Mouse (Mus musculus) heart, embryonic 13.5 days (tissue): ENCODE data around the gene Npm1. TPM values are rescaled to one million over a fixed set of nuclear protein-coding genes. Genes with fewer than 3 reads are reported as not detected.

Experiments
- ATAC-seq: fragments of 200-750 bp; cut with Nextera tagmentation; 2 replicates; pipeline ENCODE4 v1.8.0; 2017; ENCODE audit warnings: moderate TSS enrichment; ENCODE audit not compliant: insufficient number of reproducible peaks, low FRiP score, low TSS enrichment; ENCODE audit errors: extremely low read depth
- H3K27ac ChIP-seq: fragments of 300-500 bp; sonication (generic); replicated peaks from 2 replicates; pipeline ENCODE4 v1.5.1; 2015; ENCODE audit warnings: moderate library complexity, mild to moderate bottlenecking, inconsistent platforms
- H3K27me3 ChIP-seq: fragments of 300-500 bp; sonication (generic); replicated peaks from 2 replicates; pipeline ENCODE4 v1.6.1; 2015; ENCODE audit warnings: mild to moderate bottlenecking, inconsistent platforms
- H3K36me3 ChIP-seq: fragments of 300-500 bp; sonication (generic); 2 replicates; pipeline ENCODE4 v1.6.1; 2015; ENCODE audit warnings: mild to moderate bottlenecking, inconsistent platforms
- H3K4me1 ChIP-seq: fragments of 300-500 bp; sonication (generic); 2 replicates; pipeline ENCODE4 v1.6.1; 2015; ENCODE audit warnings: inconsistent platforms
- H3K4me2 ChIP-seq: fragments of 300-500 bp; sonication (generic); 2 replicates; pipeline ENCODE4 v1.6.1; 2015; ENCODE audit warnings: inconsistent platforms, mild to moderate bottlenecking, moderate library complexity
- H3K4me3 ChIP-seq: fragments of 300-500 bp; sonication (generic); 2 replicates; pipeline ENCODE4 v1.5.1; 2015; ENCODE audit warnings: moderate library complexity, mild to moderate bottlenecking, inconsistent platforms
- H3K9ac ChIP-seq: fragments of 300-500 bp; sonication (generic); 2 replicates; pipeline ENCODE4 v1.6.1; 2015; ENCODE audit warnings: inconsistent platforms, mild to moderate bottlenecking, moderate library complexity
- H3K9me3 ChIP-seq: fragments of 300-500 bp; sonication (generic); 2 replicates; pipeline ENCODE4 v1.6.1; 2016; ENCODE audit warnings: inconsistent platforms
- WGBS: fragments of 180-500 bp; shearing (Covaris S2); methylation state at CpG from one replicate; pipeline ENCODE4 v1.1.7; 2015; ENCODE audit warnings: mixed read lengths; 5-methylcytosine and 5-hydroxymethylcytosine counted together
- polyA plus RNA-seq: library from polyadenylated mRNA; unstranded; fragments of >200 nt; fragmentation: Nextera tagmentation; extraction: Ambion mirVana; gene quantifications from 2 replicates; pipeline ENCODE4 v1.2.1, GENCODE M21; 2015

The Npm1 gene
- polyA plus RNA-seq, 1 experiment from 2014 or later: 532 TPM

DNA sequence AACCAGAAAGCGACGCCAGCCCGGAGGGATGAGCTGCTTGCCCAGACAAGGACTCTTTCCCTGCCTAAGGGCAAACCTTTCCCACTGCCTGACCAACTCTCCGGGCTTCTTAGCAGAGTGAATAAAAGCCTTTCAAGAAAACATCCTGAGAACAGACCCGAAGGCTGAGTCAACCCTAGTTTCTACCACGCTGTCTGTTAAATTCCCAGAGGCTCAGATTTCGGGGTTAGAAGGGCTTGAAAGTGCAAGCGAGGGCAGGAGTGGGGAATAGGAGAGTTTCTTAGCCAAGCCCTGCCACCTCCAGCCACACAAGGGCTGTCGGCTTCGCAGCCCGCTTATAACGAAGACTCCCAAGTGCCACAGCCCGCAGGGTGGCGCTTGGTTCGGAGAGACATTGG is 36.1 kb upstream of the Npm1 start:
- H3K9ac ChIP-seq: no peak overlapping the region
- peaks cover 11% of the 10 kb centered on the region for H3K9me3 ChIP-seq
- no peak for ATAC-seq
- 2% methylated on average over 15 of the region's 15 CpGs for WGBS
- peaks cover 97% of the 10 kb centered on the region for H3K27me3 ChIP-seq
- H3K36me3 ChIP-seq: no peaks in the 10 kb centered on the region
- H3K4me2 ChIP-seq: no peak overlapping the region
- H3K4me3 ChIP-seq: no peak overlapping the region
- H3K4me1 ChIP-seq: peaks cover 40% of the 10 kb centered on the region
- H3K27ac ChIP-seq: no peak overlapping the region

DNA sequence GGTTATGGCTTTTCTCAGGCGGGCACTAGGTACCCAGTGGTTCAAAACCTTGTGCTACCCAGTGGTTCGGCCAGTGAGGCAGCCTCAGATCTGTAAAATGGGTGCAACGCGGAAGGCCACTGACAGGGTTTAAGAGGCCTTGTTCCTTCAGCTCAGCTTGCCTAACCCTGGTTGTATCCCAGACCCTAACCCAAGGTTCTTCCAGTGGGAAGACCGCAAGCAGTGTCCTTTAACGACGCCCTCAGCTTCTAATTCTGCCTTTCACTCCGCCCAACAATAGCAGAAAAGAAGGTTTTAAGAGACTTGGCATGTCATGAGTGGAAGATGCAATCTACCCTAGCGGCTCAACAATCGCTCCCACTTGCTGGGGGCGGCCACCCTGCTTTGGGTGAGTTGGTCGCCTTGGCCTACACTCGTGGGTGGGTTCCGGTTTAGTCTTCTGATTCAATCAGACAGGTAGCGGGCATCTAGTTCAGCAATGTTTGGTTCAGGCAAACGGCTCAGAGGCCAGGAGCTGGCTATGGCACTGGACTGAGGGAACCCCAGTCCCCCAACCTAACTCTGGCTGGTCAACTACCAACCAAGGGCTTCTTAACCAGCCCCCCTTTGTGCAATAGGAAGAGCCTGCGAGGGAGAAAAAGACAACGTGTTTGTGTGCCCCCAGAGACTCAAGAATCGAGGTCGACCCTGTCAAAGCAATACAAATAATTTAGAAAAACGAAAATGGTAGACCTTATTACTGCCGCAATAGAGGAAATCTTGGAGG is 35.5 kb upstream of the Npm1 start:
- no peak overlapping the region for H3K4me2 ChIP-seq
- H3K4me3 ChIP-seq: no peak overlapping the region
- no peaks in the 10 kb centered on the region for H3K36me3 ChIP-seq
- H3K9ac ChIP-seq: no peak overlapping the region
- H3K27me3 ChIP-seq: peaks cover 97% of the 10 kb centered on the region
- H3K9me3 ChIP-seq: peaks cover 11% of the 10 kb centered on the region
- ATAC-seq: no peak
- WGBS: 21% methylated on average over 22 of the region's 22 CpGs
- no peak overlapping the region for H3K27ac ChIP-seq
- H3K4me1 ChIP-seq: peaks cover 34% of the 10 kb centered on the region

- ATAC-seq: no peak
- WGBS: 18% methylated on average over 15 of the region's 15 CpGs
- H3K9ac ChIP-seq: no peak overlapping the region
- peaks cover 97% of the 10 kb centered on the region for H3K27me3 ChIP-seq
- no peak overlapping the region for H3K4me3 ChIP-seq
- H3K9me3 ChIP-seq: peaks cover 11% of the 10 kb centered on the region
- H3K27ac ChIP-seq: no peak overlapping the region
- H3K4me2 ChIP-seq: no peak overlapping the region
- no peaks in the 10 kb centered on the region for H3K36me3 ChIP-seq
- H3K4me1 ChIP-seq: peaks cover 26% of the 10 kb centered on the region
Observed at GRCm38 (mm10) chr11:33197673-33198072, 34.7 kb upstream of the Npm1 start.

DNA sequence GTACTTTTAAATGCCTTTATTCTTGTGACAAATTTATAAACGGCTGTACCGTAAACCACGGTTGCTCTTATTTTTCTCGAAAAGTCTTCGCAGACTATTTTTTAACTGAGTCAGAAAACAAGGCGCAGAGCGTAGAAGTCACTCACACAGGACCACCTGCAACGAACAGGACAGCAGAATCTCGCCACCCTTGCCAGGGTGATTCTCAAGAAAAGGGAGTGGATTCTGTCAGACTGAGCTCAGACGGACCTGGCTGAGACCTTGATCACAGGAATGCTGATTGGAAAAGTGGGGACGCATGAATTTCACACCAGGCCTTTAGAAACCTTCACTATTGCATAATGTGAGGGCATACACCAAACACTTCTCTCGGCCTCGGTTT is 34.1 kb upstream of the Npm1 start:
- Histone ChIP-seq H3K4me2 (no peak overlapping the region), H3K36me3 (no peaks in the 10 kb centered on the region), H3K4me1 (peaks cover 23% of the 10 kb centered on the region), H3K4me3 (no peak overlapping the region), H3K9me3 (peaks cover 11% of the 10 kb centered on the region), H3K9ac (no peak overlapping the region), H3K27ac (no peak overlapping the region), H3K27me3 (peaks cover 97% of the 10 kb centered on the region)
- 26% methylated on average over 13 of the region's 13 CpGs for WGBS
- no peak for ATAC-seq

DNA sequence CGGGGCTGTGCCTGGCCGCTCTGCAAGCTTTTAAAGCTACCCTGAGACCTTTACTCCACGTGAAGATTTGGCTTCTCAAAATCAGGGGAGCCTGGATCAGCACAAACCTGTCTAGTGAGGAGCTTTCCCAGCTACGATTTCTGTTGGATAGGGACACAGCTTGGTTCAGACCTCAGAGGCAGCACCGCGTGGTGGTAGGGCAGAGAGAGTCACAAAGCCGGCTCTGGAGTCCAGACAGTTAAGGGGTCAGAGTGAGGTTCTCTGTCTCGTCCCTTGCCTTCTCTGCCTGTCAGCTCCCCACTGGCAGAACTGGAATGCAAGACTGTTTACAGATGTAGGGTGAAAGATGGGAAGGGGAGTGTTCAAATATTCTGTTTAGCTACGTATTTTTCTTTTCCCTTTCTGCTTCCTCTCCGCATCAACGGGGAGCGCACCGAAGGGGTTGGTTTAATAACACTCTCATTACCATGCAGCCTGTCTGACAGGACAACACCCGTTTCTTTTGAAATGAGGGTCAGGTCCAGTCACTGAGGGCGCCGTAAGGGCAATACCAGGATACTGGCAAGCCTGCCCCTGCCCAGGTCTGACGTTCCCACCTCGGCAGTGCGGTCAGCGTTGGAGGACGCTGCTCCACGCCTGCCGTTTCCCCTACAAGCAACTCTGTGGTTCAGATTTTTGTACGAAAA is 33.6 kb upstream of the Npm1 start:
- WGBS: 13% methylated on average over 24 of the region's 24 CpGs

GRCm38 (mm10) chr11:33195531-33196446 is 32.8 kb upstream of the Npm1 start:
- Histone ChIP-seq H3K36me3 (no peaks in the 10 kb centered on the region), H3K27ac (no peak overlapping the region), H3K27me3 (peaks cover 97% of the 10 kb centered on the region), H3K4me3 (no peak overlapping the region), H3K9me3 (peaks cover 11% of the 10 kb centered on the region), H3K4me2 (no peak overlapping the region), H3K4me1 (peaks cover 15% of the 10 kb centered on the region), H3K9ac (no peak overlapping the region)
- 4% methylated on average over 25 of the region's 25 CpGs for WGBS
- no peak for ATAC-seq

More for the DNA sequence above, 33.6 kb upstream of the Npm1 start:
- peaks cover 23% of the 10 kb centered on the region for H3K4me1 ChIP-seq
- H3K27ac ChIP-seq: no peak overlapping the region
- H3K36me3 ChIP-seq: no peaks in the 10 kb centered on the region
- peaks cover 11% of the 10 kb centered on the region for H3K9me3 ChIP-seq
- H3K9ac ChIP-seq: no peak overlapping the region
- H3K27me3 ChIP-seq: peaks cover 97% of the 10 kb centered on the region
- ATAC-seq: no peak
- no peak overlapping the region for H3K4me3 ChIP-seq
- no peak overlapping the region for H3K4me2 ChIP-seq

DNA sequence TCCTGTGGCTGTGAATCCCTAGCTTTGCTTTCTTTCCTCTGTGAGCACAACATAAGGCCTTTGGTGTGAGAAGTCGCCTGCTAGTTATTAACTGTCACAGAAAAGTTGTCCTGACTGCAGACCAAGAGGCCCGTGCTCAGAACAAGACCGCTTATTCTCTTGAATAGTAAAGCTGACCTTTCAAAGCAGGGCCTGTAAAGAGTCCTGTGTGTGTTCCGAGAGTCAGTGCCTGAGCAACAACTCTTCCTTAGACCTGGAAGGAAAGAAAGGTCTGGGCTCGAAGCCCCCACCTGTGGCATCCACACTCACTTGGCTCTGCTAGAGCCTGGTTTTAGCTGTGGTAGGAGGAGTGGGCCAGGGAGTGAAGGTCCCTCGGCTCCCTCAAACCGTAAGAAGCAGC is 32.1 kb upstream of the Npm1 start:
- 23% methylated on average over 7 of the region's 7 CpGs for WGBS
- ATAC-seq: no peak
- peaks cover 7% of the 10 kb centered on the region for H3K4me1 ChIP-seq
- H3K27me3 ChIP-seq: peaks cover 97% of the 10 kb centered on the region
- no peak overlapping the region for H3K27ac ChIP-seq
- peaks cover 11% of the 10 kb centered on the region for H3K9me3 ChIP-seq
- no peaks in the 10 kb centered on the region for H3K36me3 ChIP-seq
- H3K4me3 ChIP-seq: no peak overlapping the region
- H3K4me2 ChIP-seq: no peak overlapping the region
- H3K9ac ChIP-seq: no peak overlapping the region

DNA sequence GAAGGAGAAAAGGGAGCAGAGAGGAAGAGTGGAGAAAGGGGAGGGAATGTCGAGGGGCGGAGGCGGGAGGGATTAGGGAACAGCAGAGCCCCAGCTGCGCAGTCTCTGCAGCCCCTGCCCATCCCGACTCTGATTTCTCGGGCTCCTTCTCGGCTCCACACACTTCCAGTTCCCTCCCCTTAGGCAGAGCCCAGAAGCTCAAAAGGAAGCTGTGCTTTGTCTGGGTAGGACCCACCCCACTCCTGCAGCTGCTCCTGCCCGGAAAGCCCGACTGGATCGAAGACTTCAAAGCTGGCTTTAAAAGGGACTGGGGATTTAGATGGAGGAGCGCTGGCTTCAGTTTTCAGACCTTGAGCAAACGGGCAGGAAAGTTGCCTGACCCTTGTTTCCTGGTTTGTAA is 30.7 kb upstream of the Npm1 start:
- Histone ChIP-seq H3K4me2 (no peak overlapping the region), H3K9ac (0 out of 2 replicates have a peak overlapping the region, but pooled peaks have one; percentile 30), H3K4me3 (peak overlapping the region; percentile 15; the same call in 1 of the 2 replicates), H3K27me3 (peaks cover 87% of the 10 kb centered on the region), H3K36me3 (no peaks in the 10 kb centered on the region), H3K9me3 (peaks cover 11% of the 10 kb centered on the region), H3K4me1 (0 out of 2 replicates have a peak, but pooled peaks cover 4% of the 10 kb centered on the region), H3K27ac (no peak overlapping the region)
- ATAC-seq: no peak
- under 1% methylated on average over 12 of the region's 12 CpGs for WGBS

DNA sequence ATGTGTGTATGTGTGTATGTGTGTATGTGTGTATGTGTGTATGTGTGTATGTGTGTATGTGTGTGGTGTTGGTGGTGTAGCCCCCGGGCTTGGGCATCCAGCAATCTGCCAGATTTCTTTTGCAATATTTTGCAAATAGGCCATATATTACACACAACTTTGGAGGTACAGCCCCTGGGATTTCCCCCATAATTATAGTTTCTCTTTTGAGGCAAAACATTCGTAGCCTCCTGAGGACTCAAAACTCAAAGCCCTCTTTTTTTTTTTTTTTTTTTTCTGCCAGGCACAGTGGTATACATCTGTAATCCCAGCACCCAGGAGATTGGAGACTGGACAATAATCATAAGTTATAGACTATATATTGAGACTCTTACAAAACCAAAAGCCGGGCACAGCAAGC is 18.8 kb upstream of the Npm1 start:
- H3K4me1 ChIP-seq: peaks cover 10% of the 10 kb centered on the region
- H3K4me3 ChIP-seq: no peak overlapping the region
- no peak overlapping the region for H3K27ac ChIP-seq
- H3K36me3 ChIP-seq: no peaks in the 10 kb centered on the region
- peaks cover 65% of the 10 kb centered on the region for H3K27me3 ChIP-seq
- WGBS: 66% methylated on average over 3 of the region's 3 CpGs
- no peak for ATAC-seq
- H3K9me3 ChIP-seq: no peaks in the 10 kb centered on the region
- H3K4me2 ChIP-seq: no peak overlapping the region
- H3K9ac ChIP-seq: no peak overlapping the region

DNA sequence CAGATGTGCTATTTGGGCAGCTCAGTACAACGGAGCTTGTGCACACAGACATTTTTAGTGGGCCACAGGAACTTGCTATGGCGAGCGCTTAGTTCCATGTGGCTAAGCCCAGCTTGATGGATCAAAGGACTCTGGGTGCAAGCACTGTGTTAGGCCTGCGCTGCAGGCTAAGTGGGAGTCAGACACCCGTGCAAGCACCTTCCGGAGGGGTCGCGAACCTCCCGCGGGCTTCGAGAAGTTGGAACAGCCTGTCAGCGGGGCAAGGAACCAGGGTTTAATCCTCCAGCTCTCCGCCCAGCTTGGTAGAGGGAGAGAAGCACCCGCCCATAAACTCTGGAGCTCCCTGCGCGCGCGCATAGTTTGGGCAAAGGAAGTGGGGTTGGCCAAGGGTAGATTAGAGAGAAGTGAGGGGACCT is 17.7 kb upstream of the Npm1 start:
- peak overlapping the region; percentile 73 for H3K4me2 ChIP-seq
- H3K9ac ChIP-seq: peak overlapping the region; percentile 64
- H3K4me1 ChIP-seq: peaks cover 10% of the 10 kb centered on the region
- ATAC-seq: no peak
- H3K9me3 ChIP-seq: no peaks in the 10 kb centered on the region
- 3% methylated on average over 18 of the region's 18 CpGs for WGBS
- H3K27me3 ChIP-seq: peaks cover 67% of the 10 kb centered on the region
- peak overlapping the region; percentile 39 for H3K4me3 ChIP-seq
- H3K27ac ChIP-seq: no peak overlapping the region
- no peaks in the 10 kb centered on the region for H3K36me3 ChIP-seq

DNA sequence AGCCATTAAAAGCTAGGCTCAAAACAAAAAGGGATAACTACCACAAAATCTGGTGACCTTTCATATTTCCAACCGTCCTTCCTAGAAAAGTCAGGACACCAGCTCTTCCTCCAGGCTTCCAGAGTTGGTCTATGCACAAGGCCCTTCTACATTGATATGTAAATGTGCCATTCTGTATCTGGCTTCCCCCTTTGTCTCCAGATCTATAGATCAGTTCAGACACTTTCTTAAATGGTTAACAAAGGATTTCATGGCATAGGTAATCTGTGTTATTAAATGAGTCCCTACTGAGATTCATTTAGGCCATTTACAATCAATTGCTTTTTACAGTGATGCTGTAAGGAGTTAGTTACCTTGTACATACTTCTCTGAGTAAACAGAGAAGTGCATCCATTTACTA is 16.8 kb upstream of the Npm1 start:
- H3K27me3 ChIP-seq: peaks cover 67% of the 10 kb centered on the region
- no peak for ATAC-seq

More for the DNA sequence above, 16.8 kb upstream of the Npm1 start:
- H3K9ac ChIP-seq: no peak overlapping the region
- 59% methylated on average over 1 of the region's 1 CpGs for WGBS
- H3K27ac ChIP-seq: no peak overlapping the region
- no peak overlapping the region for H3K4me3 ChIP-seq
- no peak overlapping the region for H3K4me2 ChIP-seq
- no peaks in the 10 kb centered on the region for H3K36me3 ChIP-seq
- H3K9me3 ChIP-seq: no peaks in the 10 kb centered on the region
- H3K4me1 ChIP-seq: peaks cover 10% of the 10 kb centered on the region
